Mouse (Mus musculus) olfactory bulb, adult 2 months (tissue): ENCODE results near the gene Prrg4.

Experiments used
- CTCF ChIP-seq: fragments of 200-500 bp; IDR thresholded peaks from 2 replicates; pipeline ENCODE4 v1.5.1; 2012; ENCODE audit warnings: low read depth, mild to moderate bottlenecking, low read length, moderate library complexity; ENCODE audit not compliant: insufficient read depth
- POLR2A ChIP-seq: fragments of 200-500 bp; IDR thresholded peaks from 2 replicates; pipeline ENCODE4 v1.6.1; 2012; ENCODE audit warnings: mild to moderate bottlenecking, low read depth, low read length, moderate library complexity; ENCODE audit not compliant: insufficient read depth

DNA sequence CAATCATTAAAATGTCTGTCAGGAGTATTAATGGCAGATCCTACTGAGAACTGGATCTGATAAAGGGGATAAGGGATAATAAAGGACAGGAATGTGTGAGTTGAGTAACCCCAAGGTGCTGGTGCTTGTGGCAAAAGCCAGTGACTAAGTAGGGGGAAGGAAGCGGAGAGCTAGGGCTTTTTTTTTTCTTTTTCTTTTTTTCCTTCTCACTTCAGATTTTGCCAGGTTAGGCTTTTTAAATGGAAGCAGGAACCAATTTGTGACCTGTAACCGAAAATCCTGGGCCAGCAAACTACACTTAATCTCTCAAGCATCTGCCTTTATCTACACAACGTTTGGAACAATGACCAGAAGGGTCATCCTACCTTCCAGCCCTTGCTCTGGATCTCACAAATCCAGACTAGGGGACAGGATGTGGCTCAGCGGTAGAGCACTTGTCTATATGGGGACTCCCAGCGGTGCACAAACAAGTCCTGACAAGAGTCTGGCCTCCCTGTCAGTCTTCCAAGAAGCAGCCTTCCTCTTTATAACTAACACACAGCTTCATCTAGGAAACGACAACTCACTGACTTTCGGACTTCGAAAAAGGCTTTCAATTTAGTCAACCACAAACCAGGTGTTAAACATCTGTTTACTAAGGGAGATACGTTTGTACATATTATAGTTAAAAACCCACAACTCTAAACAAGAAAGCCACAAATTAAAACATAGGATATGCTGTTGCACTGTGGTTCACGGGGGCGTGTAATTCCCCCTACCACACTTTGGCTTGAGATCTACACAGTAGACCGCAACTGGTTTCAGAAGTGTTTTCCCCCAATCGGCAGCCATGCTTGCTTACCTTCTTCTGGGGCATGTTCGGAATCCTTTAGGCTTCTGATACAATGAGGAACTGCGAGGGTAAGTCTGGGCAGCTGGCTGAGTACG is 1.2 kb downstream of the Prrg4 start:
- TF ChIP-seq POLR2A (no peak), CTCF (no peak)
